Mouse (Mus musculus): ENCODE results near the gene Adamts2.

Gene Adamts2

DNA sequence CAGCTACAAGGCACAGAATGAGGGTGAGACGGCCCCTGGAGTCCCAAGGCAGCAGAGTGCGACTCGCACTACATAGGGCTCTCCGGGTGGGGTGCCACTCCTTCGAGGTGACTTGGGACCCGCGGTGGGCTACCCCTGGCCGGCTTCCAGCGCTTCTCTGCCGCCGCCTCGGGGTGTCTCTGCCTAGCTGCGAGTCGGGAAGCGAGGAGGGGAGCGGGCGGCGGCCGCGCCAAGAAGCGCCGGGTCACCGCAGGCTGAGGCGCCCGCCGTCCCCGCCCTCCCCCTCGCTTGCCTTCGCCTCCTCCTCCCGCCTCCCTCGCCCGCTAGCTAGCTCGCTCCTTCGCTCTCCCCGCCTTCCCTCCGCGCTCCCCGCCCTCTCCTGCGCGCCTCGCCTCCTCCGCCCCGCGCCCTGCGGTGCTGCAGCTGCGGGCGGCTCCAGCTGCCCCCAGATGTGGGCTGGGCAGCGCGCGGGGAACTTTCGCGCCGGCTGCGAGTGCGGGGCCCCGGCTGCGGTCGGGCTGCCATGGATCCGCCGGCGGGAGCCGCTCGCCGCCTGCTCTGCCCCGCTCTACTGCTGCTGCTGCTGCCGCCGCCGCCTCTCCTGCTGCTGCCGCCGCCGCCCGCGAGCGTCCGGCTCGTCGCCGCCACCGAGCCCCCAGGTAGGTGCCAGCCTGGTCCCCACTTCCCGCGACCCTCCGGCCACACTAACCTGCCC lies at the start of gene Adamts2:
Gene Adamts2, plus strand, starts transcription at position 444 of the 715 bp plus-strand sequence.
- in situ Hi-C loops (cut with MboI) = no loop called here

DNA sequence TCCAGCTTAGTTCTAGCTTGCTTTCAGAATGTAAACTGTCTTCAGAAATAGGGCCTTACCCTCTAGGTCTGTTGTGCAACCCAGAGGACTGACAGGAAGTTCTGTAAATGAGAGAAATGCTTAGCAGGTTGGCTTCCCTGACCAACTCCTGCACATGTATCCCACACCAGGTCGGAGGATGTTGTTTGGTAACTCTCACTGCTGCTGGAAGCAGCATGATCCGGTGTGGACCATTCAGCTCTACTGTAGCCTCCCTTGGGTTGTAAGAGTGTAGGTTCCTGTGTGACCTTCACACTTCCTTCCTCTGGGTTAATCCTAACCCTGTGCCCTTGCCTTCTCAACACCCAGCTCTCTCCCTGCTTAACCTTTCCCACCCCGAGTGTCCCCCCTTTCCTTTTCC lies 44.8 kb upstream of the Adamts2 start:
- in situ Hi-C loops (cut with MboI) = no loop called here

DNA sequence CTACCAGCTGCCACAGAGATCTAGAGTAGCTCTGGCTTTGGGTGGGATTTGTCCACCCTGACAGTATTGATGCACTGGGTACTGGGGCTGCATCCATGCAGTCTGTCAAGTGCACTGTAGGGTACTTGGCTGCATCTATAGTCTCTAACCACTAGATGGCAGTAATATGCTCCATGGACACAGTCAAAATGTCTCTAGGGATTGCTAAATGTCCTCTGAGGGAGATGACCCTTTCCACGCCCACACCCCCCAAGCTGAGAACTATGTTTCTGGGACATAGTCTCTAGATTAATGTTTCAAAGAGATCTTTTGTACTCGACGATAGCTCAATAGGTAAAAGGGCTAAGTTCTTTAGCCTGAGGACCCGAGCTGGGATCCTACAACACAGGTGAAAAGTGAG lies 42.8 kb upstream of the Adamts2 start:
- in situ Hi-C loops (cut with MboI) = no loop called here

DNA sequence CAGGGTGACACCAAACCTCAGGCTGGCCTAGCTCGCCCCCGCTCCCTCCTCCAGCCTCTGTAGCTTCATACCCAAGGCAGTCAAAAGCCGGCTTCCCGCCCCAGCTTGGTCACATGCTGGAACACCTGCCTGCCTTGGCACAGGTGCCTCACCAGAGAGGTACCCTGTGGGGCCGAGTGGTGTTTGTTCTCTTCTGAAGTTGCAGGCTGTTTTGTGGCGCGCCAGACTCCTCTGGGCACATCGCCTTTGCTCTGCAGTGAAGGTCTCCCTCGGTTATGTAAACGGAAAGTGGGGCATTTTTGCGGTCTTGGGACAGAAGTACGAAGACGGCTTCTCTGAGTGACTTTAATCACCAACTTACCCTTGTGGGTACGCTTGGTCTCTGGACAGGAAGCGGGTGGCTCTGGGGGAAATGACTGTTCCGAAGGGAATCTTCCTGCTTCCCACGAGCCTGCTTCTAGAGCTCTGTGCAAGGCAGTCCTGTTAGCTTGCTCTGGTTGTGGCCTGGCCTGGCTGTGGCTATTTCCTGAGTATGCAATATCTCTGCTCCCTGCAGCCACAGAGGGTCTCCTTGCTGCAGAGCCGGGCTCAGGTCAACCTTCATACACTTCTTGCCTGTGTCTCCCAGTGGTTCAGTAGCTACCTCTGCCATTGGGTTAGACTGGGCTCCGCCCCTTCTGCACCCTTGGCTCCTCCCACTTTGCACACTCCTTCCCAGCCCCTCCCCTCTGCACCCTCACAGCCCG lies 36.2 kb upstream of the Adamts2 start:
- in situ Hi-C loops (cut with MboI) = no loop called here

DNA sequence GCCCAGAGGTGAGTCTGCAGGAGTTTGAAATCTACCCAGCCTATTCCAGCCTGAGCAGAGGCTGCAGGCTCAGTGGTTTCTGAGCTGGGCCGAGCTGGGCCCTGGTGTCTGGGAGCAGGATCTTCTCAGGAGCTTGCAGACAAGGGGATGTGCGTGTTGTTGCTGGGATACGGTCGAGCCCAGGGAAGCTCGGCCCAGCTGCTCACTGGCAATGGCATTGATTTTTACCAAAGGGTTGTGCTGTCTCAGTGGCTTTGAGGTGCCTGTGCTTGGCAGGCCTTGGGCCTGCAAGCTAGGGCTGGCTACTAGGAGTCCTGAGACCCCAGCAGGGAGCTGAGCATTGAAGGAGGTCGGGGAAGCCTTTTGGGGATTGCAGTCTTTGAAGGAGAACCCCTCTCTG lies 30.4 kb upstream of the Adamts2 start:
- in situ Hi-C loops (cut with MboI) = no loop called here

DNA sequence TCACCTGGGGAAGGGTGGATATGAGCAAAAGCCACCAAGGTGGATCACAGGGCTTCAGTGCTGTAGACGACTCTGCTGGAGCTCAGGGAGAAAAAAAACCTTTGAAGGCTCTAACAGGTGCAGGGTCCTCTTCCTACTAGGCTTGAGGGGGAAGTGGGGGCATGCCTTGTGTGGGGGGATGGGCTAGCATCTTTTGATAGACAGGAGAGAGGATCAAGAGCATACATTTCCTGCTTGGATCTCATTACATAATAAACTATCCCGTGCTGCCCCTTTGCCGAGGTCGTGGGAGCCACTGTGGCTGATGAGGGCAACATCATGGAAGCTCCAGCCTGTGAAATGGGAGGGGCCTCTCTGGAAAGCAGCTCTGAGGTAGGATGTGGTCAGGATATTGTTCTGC lies 25.4 kb upstream of the Adamts2 start:
- in situ Hi-C loops (cut with MboI) = no loop called here

DNA sequence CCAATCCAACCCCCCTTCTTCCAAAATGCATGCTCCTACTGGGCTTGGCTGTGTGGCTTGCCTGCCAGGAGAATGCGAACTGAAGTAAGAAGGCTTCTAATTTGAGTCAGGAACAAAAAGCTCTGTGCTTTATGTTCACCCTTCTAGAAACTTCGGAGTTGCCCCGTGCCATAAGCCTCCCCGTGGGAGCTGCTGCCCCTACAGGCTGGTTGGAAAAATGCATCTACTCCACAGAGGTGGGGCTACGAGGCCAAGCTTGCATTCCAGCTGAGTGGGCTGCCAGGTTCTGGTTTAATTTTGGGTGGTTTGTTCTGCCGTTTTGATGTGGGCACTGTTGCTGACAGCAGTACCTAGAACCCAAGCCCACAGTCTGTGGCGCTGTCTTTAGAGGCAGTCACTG lies 14.9 kb upstream of the Adamts2 start:
- in situ Hi-C loops (cut with MboI) = no loop called here

DNA sequence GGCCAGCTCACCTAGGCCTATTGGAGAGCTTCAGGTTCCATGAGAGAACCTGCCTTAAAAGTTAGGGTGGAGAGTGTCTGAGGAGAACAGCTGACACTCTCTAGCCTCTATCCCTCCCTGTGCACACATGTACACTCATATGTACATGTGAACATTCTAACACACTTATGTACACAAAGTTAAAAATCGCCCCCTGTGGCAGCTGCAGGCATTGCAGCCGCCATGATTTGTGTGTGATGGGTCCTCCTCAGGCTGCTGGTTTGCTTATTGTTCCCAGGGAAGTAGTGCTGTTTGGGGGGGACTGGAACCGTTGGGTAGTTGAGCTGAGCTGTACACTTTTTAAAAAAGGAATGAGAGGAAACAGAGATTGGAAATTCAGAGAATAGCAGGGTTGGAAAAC lies 14.1 kb upstream of the Adamts2 start:
- in situ Hi-C loops (cut with MboI) = no loop called here

DNA sequence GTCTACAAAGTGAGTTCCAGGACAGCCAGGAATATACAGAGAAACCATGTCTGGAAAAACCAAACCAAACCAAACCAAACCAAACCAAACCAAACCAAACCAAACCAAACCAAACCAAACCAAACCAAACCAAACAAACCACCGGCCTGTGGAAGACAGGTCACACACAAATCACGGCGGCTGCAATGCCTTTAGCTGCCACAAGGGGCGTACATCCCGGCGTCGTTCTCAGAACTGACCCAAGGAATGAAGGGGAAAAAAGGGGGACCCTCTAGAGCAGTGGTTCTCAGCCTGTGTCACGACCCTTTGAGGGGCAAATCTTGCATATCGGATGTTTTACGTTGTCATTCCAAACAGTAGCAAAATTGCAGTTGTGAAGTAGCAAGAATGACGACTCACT lies 12.8 kb upstream of the Adamts2 start:
- in situ Hi-C loops (cut with MboI) = no loop called here

DNA sequence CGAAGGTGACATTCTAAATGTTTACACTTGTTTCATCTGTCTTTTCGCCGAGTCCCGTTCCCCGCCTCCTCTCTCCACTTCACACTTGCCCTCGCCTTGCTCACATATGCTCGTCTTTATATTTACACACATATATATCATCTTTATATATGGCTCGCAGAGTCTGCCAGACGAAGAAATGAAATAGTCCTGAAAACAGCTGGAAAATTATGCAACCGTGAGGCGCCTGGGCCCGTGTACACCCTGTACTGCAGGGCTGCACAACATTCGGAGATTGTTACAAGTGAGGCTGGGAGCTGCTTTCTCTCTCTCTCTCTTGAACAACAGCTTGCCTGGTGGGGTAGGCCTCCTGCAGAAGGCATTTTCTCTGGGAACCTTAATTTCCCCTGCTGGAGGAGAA lies 10.8 kb upstream of the Adamts2 start:
- in situ Hi-C loops (cut with MboI) = no loop called here

DNA sequence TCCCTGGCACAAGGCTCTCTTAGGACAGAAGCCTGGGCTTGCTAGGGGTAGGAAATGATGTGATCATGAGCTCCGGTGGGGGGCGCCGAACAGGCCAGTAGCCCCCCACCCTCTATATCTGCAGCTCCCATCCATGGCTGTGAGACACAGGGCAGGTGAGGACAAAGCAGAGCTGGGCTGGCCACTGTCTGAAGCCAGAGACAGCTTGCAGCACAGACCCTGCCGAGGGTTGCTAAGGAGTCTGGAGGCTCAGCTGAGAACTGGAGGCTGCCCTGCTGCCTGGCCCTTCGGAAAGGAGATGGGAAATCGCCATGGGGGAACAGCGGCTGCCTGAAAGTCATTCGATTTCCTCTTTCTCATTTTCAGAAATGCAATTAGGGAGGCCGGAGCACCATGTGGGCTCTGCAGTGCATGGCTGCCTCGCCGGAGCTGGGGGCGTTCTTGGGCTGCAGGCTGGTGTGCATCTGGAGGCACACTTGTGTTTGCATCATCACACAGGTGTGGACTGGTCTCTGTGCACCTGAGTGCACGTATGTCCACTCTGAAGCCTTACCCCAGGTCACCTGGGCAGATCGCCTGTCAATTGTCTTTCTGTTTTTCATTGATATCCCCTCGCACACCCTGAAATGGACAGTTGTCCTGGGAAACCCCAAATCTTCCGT lies 8.9 kb upstream of the Adamts2 start:
- in situ Hi-C loops (cut with MboI) = no loop called here

DNA sequence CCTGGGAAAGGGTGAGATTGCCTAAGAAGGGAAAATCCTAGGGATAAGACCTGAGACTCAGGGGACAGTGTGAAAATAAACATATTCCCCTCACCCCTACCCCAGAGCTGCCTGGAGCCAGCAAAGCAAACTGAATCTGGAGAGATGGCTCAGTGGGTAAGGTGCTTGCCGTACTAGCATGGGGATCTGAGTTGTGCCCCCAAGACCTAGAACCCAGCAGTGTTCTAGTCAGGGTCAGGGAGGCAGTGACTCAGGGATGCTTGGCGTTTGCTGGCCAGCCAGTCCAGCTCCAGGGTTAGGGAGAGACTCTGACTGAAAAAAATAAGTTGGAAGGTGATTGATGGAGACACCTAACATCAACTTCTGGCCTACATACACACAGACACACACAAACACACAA lies 5.3 kb upstream of the Adamts2 start:
- in situ Hi-C loops (cut with MboI) = no loop called here

DNA sequence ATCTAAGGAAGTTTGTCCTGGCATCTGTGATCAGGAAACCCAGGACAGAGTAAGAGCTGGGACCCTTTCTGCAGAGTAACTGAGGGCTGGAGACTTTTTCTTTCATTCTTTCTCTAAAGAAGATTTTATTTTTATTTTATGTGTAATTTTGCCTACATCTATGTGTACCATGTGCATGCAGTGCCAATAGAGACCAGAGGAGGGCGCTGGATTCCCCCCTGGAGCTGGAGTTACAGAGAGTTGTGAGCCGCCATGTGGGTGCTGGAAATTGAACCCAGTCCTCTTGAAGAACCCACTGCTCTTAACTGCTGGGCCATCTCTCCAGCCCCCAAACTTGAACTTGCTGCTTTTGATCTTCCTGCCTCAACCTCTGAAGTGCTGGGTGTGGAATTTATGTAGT lies 2.7 kb upstream of the Adamts2 start:
- in situ Hi-C loops (cut with MboI) = no loop called here

DNA sequence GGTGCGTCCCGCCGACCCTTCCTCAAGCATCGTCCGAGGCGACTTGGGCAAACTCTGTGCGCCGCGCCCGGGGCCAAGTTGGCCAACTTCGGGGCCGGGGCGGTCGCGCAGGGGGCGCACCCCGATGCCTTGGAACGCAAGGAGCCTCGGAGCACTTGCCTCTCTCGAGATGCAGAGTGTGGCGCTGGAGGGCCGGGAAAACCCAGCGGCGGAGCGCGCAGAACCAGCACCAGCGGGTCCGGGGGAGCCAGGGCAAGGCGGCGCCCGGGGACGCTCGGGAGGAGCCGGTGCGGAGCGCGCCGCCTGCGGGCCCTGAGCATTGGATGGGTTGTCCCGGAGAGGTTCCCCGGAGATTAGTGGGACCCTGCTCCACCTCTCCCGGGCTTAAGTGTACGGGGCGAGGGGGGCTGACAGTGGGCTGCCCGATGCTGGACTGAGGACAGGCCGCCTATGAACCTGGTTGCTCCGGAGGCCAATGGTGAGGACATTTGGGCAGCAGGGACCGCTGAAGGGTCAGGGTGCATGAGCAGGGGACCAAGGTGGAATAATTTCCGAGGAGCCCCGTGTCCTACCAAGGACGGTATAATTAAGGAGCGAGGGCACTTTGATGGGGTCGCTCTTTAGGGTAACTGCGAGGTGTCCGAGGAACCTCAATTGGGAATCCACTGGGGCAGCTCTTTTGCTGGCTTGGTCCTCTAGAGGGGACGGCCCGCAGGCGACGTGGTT lies 635 bp downstream of the Adamts2 start:
- in situ Hi-C loops (cut with MboI) = no loop called here

DNA sequence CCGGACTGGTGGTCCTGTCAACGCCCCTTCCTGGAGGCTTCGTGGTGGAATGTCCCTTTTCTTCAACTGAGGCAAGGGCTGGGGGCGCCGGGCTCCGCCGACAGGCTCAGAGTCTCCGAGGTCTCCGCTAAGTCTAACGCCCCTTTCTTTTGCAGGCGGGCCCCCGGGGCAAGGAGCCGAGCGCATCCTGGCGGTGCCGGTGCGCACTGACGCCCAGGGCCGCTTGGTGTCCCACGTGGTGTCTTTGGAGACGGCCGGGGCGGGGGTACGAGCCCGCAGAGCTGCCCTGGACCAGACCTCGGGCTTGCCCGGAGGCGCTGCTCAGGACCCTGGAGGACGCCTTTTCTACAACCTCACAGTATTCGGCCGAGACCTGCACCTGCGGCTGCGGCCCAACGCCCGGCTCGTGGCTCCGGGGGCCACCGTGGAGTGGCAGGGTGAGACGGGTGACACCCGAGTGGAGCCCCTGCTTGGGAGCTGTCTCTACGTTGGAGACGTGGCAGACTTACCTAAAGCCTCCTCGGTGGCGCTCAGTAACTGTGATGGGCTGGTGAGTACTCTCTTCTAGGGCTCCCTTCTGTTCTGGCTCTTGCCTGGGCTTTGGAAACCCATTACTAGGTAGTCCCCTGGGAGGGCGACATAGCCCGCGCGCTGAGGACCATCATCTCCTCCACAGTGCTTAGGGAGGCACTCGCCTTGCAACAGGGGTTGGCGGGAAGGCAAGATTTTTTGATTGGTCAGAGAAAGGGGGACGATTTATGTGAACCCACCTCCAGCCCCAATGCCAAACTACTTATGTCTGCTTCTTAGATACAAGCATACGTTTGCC lies 1.4 kb downstream of the Adamts2 start:
- in situ Hi-C loops (cut with MboI) = no loop called here

DNA sequence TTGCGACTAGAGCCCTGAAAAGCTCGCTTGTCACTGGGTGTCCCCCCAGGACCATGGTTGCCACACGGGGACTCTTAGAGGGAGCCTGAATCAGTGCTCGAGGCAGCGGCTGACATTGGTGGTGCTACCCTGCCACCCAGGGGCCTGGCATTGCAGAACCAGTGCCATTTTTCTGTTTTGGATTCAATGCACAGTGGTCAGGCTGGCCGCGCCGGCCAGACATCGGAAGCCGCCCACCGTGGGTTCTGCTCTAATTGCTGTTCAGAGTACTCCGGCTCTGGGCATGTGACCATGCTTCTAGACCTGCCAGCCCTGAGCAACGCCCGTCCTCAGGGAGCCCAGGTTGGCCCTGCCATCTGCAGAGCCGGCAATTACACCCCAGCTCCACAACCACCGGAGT lies 2.5 kb downstream of the Adamts2 start:
- in situ Hi-C loops (cut with MboI) = no loop called here

DNA sequence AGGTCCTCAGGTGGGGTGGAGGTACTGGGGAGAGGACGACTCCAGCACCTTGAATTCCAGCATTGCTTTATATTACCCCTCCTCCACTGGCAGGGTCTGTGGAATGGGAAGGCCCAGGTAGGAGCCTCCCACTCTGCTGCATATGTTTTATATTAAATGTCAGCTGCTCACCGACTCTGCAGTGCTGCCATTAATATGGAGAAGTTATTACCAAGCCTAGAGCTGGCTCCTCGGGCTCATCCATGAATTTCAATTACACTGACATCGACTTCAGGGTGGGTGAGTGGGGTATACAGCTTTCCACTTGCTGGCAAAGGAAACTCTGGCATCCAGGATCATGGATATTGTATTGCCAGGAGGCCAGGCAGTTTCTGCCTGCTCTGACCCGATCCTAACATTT lies 9.3 kb downstream of the Adamts2 start:
- in situ Hi-C loops (cut with MboI) = no loop called here

DNA sequence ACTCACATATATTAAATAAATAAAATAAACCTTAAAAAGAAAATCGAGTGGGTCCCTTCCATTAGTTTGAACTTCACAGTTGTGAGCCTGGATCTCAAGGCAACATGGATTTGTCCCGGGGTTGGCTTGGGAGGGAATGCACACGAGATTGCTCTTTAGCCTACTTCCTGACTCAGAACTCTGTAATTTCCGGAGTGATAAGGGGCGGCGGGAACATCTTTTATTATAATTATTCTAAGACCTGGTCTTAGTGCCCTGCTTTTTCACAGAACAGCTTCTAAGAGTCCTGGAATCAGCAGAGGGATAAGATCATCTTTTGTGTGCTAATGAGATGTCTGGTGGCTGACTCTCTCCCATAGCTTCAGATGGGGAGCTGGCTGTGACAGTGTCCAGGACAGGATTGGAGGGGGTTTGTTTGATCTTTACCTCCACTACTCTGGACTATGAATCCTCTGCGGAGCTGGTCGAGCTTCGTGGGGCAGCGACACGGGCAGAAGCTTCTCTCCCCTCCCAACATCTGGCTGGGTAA lies 15.2 kb downstream of the Adamts2 start:
- in situ Hi-C loops (cut with MboI) = no loop called here

DNA sequence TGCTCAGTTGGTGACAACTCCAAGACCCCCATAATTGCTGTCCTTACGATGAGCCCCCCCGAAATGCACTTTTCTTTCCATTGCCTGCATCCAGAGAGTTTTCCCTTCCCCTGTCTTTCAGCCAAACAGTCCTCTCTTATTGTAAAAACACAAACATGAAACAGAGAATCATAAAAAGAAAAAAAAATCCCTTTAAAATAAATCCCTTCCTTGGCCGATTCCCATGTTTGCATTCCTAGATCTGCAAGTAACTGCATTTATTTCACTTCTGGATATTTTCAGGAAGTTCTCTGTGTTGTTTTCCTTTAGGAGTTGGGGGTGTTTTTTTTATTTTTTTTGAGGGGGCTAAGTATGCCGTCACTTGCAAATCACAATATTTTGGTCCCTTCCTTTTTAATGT lies 19.0 kb downstream of the Adamts2 start:
- in situ Hi-C loops (cut with MboI) = no loop called here

DNA sequence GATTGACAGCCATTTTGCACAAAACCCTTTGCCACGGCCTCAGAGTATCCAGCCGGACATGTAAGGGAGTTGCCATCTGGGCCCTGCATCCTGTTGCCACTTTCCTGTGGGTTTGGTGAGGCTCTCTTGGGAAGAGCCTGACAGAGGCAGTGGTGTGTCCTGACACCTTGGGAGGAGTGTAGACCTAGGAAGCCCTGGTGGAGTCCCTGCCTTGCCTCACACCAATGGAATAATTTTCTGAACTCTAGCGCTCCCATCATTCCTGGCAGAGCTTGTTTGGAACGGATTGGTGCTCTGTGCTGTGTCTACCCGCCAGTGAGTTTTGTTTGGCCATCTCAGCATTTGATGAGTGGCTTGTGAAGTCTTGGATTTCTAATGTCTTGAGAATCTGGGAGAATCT lies 19.5 kb downstream of the Adamts2 start:
- in situ Hi-C loops (cut with MboI) = no loop called here

DNA sequence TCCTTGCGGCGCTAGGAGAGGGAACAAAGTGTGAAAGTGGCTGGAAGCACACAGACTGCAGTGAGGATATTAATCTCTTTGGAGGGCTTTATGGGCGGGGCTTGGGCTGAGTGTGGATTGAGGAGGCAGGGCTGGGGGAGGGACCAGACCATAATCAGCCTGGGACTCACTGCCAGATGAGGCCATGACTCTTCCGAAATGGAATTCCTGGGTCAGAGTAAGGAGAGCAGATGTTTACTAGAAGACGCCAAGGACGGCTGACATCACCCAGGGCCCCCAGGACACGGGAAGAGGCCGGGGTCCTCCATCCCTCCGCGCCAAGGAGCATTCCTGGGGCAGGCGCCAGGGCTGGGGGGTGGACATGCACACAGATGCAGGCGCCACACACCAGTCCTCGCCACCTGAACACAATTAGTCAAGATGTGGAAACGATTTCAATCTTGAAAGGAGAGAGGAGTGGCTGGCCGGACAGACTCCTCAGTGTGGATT lies 20.4 kb downstream of the Adamts2 start:
- in situ Hi-C loops (cut with MboI) = no loop called here
